Mouse (Mus musculus): ENCODE data around the gene Rorc.

DNA sequence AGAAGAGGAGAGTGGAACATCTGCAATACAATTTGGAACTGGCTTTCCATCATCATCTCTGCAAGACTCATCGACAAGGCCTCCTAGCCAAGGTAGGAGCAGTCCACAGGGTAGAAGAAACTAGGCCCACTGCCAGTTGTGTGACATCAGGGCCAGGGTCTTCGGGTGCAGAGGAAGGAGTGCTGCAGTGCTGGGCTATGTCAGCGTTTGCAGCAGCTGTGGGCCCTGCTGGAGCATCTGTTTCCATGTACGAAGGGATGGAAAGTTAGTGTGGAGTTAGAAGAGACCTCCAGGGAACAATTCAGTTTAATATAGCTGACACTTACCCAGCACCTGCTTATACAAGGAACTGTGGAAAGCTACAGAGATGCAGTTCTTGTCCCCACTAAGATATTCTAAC is 20.5 kb downstream of the Rorc start:
- TF ChIP-seq NRF1 (IDR thresholded peaks at IDR 0.05; ENCODE audit: low read depth, low read length) (no peak), NELFE (IDR thresholded peaks at IDR 0.05; ENCODE audit: low read depth, low read length) (no peak), MYC (IDR thresholded peaks at IDR 0.05; ENCODE audit: low read depth, low read length) (no peak), ZMIZ1 (IDR thresholded peaks at IDR 0.05; ENCODE audit: low read depth, low read length) (no peak), USF1 (IDR thresholded peaks at IDR 0.05; ENCODE audit: low read depth, low read length) (no peak), POLR2AphosphoS2 (IDR thresholded peaks at IDR 0.05; ENCODE audit: low read depth, low read length) (no peak), MAFK (IDR thresholded peaks at IDR 0.05; ENCODE audit: insufficient replicate concordance, low read length) (no peak), MAX (IDR thresholded peaks at IDR 0.05; ENCODE audit: low read length) (no peak), POLR2A (IDR thresholded peaks at IDR 0.05; ENCODE audit: low read depth, low read length) (no peak), HCFC1 (IDR thresholded peaks at IDR 0.05; ENCODE audit: low read depth, low read length) (no peak), SMC3 (IDR thresholded peaks at IDR 0.05; ENCODE audit: low read depth, low read length) (no peak), EP300 (IDR thresholded peaks at IDR 0.05; ENCODE audit: low read length) (no peak), ETS1 (conservative IDR thresholded peaks at IDR 0.05; ENCODE audit: low read depth, low read length) (no peak)
